Mouse (Mus musculus) bone marrow macrophage, adult 2 months (primary cell): ENCODE measurements around the gene Fv1. TPM values are rescaled to one million over a fixed set of nuclear protein-coding genes. Genes with fewer than 3 reads are reported as not detected.
A peak's percentile ranks its signal among the peaks of the same experiment; 100 is the strongest.

Source experiments
- H3K27ac ChIP-seq: 2 replicates; pipeline ENCODE4 v1.5.1; 2012; ENCODE audit warnings: low read depth, low read length; ENCODE audit not compliant: insufficient read depth
- H3K4me1 ChIP-seq: 2 replicates; pipeline ENCODE4 v1.6.1; 2012; ENCODE audit warnings: low read length; ENCODE audit not compliant: control insufficient read depth, insufficient read depth
- H3K4me3 ChIP-seq: 2 replicates; pipeline ENCODE4 v1.5.1; 2012; ENCODE audit warnings: mild to moderate bottlenecking, low read length, moderate library complexity; ENCODE audit not compliant: insufficient read depth
- CTCF ChIP-seq: IDR thresholded peaks from 2 replicates; pipeline ENCODE4 v1.5.1; 2012; ENCODE audit warnings: low read depth, mild to moderate bottlenecking, low read length, moderate library complexity
- POLR2A ChIP-seq: IDR thresholded peaks from 2 replicates; pipeline ENCODE4 v1.6.1; 2012; ENCODE audit warnings: mild to moderate bottlenecking, low read depth, low read length, borderline replicate concordance
- polyA plus RNA-seq: library from polyadenylated mRNA; stranded (reverse); fragments of >200 nt; gene quantifications from 2 replicates; pipeline ENCODE4 v1.2.4, GENCODE M21; 2012; ENCODE audit not compliant: missing spikeins, insufficient read depth, insufficient read length

The Fv1 gene
- polyA plus RNA-seq, 1 experiment: 2.9 TPM

GRCm38 (mm10) chr4:147903601-147904000 lies 34.8 kb downstream of the Fv1 start:
- Histone ChIP-seq H3K27ac (no peak overlapping the region), H3K4me3 (peak overlapping the region; percentile 78), H3K4me1 (peaks cover 11% of the 10 kb centered on the region)
- no peak for TF ChIP-seq POLR2A
- no peak for TF ChIP-seq CTCF

- TF ChIP-seq CTCF (no peak), POLR2A (peak; percentile 79)
- peak within 1 kb of the TSS; percentile 67 for H3K27ac ChIP-seq
- H3K4me1 ChIP-seq: peaks cover 11% of the 10 kb centered on the region
- H3K4me3 ChIP-seq: peak within 1 kb of the TSS; percentile 78
Measured at GRCm38 (mm10) chr4:147904313-147905089, 35.7 kb downstream of the Fv1 start, which contains the start of gene Mfn2. Gene Mfn2, minus strand, starts transcription at chr4:147904704.

- Histone ChIP-seq H3K27ac (no peak overlapping the region), H3K4me3 (peak overlapping the region; percentile 45), H3K4me1 (peaks cover 11% of the 10 kb centered on the region)
- TF ChIP-seq CTCF (no peak), POLR2A (no peak)
Measured at GRCm38 (mm10) chr4:147905090-147905659, 36.4 kb downstream of the Fv1 start.

GRCm38 (mm10) chr4:147906230-147906629 lies 37.5 kb downstream of the Fv1 start:
- TF ChIP-seq CTCF: no peak
- no peak for TF ChIP-seq POLR2A
- Histone ChIP-seq H3K4me3 (no peak overlapping the region), H3K4me1 (peaks cover 11% of the 10 kb centered on the region), H3K27ac (no peak overlapping the region)

- H3K4me1 ChIP-seq: peaks cover 4% of the 10 kb centered on the region; the same call in 1 of the 2 replicates
- H3K4me3 ChIP-seq: no peak overlapping the region
- no peak for TF ChIP-seq POLR2A
- TF ChIP-seq CTCF: no peak
- H3K27ac ChIP-seq: no peak overlapping the region
Measured at GRCm38 (mm10) chr4:147909486-147909885, 40.7 kb downstream of the Fv1 start.

- no peak overlapping the region for H3K4me3 ChIP-seq
- no peak for TF ChIP-seq POLR2A
- TF ChIP-seq CTCF: no peak
- H3K27ac ChIP-seq: no peak overlapping the region
- H3K4me1 ChIP-seq: peaks cover 18% of the 10 kb centered on the region
Measured at GRCm38 (mm10) chr4:147918459-147919121, 49.8 kb downstream of the Fv1 start.

Other genes starting within 250 kb of the Fv1 start
- gene Zfp979, start 226.5 kb upstream of the Fv1 start, polyA plus RNA-seq: 1.5 and 1.6 TPM in 2 replicates
- not detected in 2 replicates for gene Zfp534, start 166.4 kb upstream of the Fv1 start, polyA plus RNA-seq
- 34.6 and 38.2 TPM in 2 replicates for gene Zfp984, start 59.2 kb upstream of the Fv1 start, polyA plus RNA-seq
- gene Zfp933, start 20.6 kb upstream of the Fv1 start, polyA plus RNA-seq: 8.9 and 13.4 TPM in 2 replicates
- gene Miip, start 163 bp upstream of the Fv1 start, polyA plus RNA-seq: 37.6 and 37.7 TPM in 2 replicates
- gene Mfn2, start 35.7 kb downstream of the Fv1 start, polyA plus RNA-seq: 21.6 and 25.6 TPM in 2 replicates
- gene Plod1, start 67.8 kb downstream of the Fv1 start, polyA plus RNA-seq: 95.3 and 101 TPM in 2 replicates
- gene 2510039O18Rik, start 71.9 kb downstream of the Fv1 start, polyA plus RNA-seq: 57.5 and 59.0 TPM in 2 replicates
- not detected in 2 replicates for gene Nppb, start 116.8 kb downstream of the Fv1 start, polyA plus RNA-seq
- gene Nppa, start 131.7 kb downstream of the Fv1 start, polyA plus RNA-seq: not detected in 2 replicates
- 8.2 and 9.0 TPM in 2 replicates for gene Clcn6, start 169.8 kb downstream of the Fv1 start, polyA plus RNA-seq
- 59.0 and 67.2 TPM in 2 replicates for gene Mthfr, start 170.1 kb downstream of the Fv1 start, polyA plus RNA-seq
- gene Agtrap, start 219.1 kb downstream of the Fv1 start, polyA plus RNA-seq: 34.0 and 34.7 TPM in 2 replicates